8 mouse cellular contexts compared by ENCODE assay signal in the genomic region with DNA sequence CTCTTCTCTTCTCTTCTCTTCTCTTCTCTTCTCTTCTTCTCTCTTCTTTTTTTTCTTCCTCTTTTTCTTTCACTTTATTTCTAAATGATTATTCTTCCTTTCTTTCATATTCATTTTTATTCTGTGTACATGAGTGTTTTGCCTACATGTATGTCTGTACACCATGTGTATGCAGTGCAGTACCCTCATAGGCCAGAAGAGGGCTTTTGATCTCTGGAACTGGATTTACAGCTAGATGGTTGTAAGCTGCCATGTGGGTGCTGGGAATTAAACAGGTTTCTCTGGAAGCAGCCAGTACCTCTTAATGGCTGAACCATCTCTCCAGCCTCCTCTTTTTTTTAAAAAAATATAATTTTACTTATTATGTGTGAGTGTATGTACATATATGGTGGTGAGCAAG. TPM values are rescaled to one million over a fixed set of nuclear protein-coding genes. Genes with fewer than 3 reads are reported as not detected.
A peak's percentile ranks its signal among the peaks of the same experiment; 100 is the strongest.
DNase-seq lines count a peak whose midpoint lies in the region; ATAC-seq lines count a peak whose summit lies in the region.

No protein-coding gene starts in this region.

- H3K4me2 ChIP-seq in liver, embryonic 12.5 days: no peak overlapping the region
- no peak overlapping the region for H3K4me2 ChIP-seq in embryonic facial prominence, embryonic 11.5 days (ENCODE audit: low read depth, low read length)

- H3K4me3 ChIP-seq in liver, embryonic 12.5 days: no peak overlapping the region
- no peak overlapping the region for H3K4me3 ChIP-seq in embryonic facial prominence, embryonic 11.5 days (ENCODE audit: low read depth, low read length)

- DNase-seq in cerebellum, adult 9-10 months: peak; percentile 46
- no peak for DNase-seq in cerebellum, adult 11 months
- DNase-seq in liver: peak; percentile 69
- peak; percentile 51 for DNase-seq in embryonic facial prominence, embryonic 11.5 days (ENCODE audit: low spot score)
- DNase-seq in naive thymus-derived CD4-positive, alpha-beta T cell, adult 2 months (ENCODE audit: low read depth): peak; percentile 83
- no peak for DNase-seq in neural tube, embryonic 10.5 days (ENCODE audit: extremely low spot score, low spot score)

- no peaks in the 10 kb centered on the region for H3K9me3 ChIP-seq in liver, embryonic 12.5 days (replicated peaks)
- H3K9me3 ChIP-seq in embryonic facial prominence, embryonic 11.5 days (replicated peaks; ENCODE audit: control insufficient read depth, low read length): no peaks in the 10 kb centered on the region

- ATAC-seq in liver, embryonic 12.5 days: no peak
- no peak for ATAC-seq in embryonic facial prominence, embryonic 11.5 days (replicated peaks; ENCODE audit: insufficient number of reproducible peaks, low FRiP score, low TSS enrichment, low read depth)
- no peak for ATAC-seq in monocyte, adult 5-6 weeks (replicated peaks; ENCODE audit: insufficient number of reproducible peaks, low FRiP score, low TSS enrichment, poor library complexity, severe bottlenecking)

- no peaks in the 10 kb centered on the region for H3K36me3 ChIP-seq in liver, embryonic 12.5 days
- H3K36me3 ChIP-seq in embryonic facial prominence, embryonic 11.5 days (replicated peaks; ENCODE audit: control insufficient read depth, insufficient read depth, low read depth, low read length): no peaks in the 10 kb centered on the region

- peaks cover 42% of the 10 kb centered on the region for H3K4me1 ChIP-seq in liver, embryonic 12.5 days
- H3K4me1 ChIP-seq in embryonic facial prominence, embryonic 11.5 days (ENCODE audit: control insufficient read depth, insufficient read depth, low read length): no peaks in the 10 kb centered on the region

- no peak overlapping the region for H3K9ac ChIP-seq in liver, embryonic 12.5 days
- H3K9ac ChIP-seq in embryonic facial prominence, embryonic 11.5 days (replicated peaks; ENCODE audit: low read length): no peak overlapping the region

- H3K27ac ChIP-seq in liver, embryonic 12.5 days: no peak overlapping the region
- H3K27ac ChIP-seq in embryonic facial prominence, embryonic 11.5 days (replicated peaks; ENCODE audit: low read depth, low read length): no peak overlapping the region

- H3K27me3 ChIP-seq in liver, embryonic 12.5 days (replicated peaks): no peaks in the 10 kb centered on the region
- no peaks in the 10 kb centered on the region for H3K27me3 ChIP-seq in embryonic facial prominence, embryonic 11.5 days (ENCODE audit: control insufficient read depth, insufficient read depth, low read length)

RNA-seq across cellular contexts. Expression of a gene that starts 2.6 kb away (rescaled TPM):
- 2.4 and 2.6 TPM in 2 replicates for polyA plus RNA-seq in liver, embryonic 12.5 days (2016; fragmentation: Nextera tagmentation; extraction: Ambion mirVana)
- 5.7 and 7.3 TPM in 2 replicates for polyA plus RNA-seq in embryonic facial prominence, embryonic 11.5 days (2014; fragmentation: Nextera tagmentation; extraction: Ambion mirVana)
- 20.6 to 27.2 TPM (median 24.0 TPM) in 3 replicates for total RNA-seq in monocyte, adult 5-6 weeks (2017)

RNA-seq across cellular contexts. Expression of a gene that starts 41.7 kb away (rescaled TPM):
- polyA plus RNA-seq in liver, embryonic 12.5 days (2016; fragmentation: Nextera tagmentation; extraction: Ambion mirVana): 92.0 and 100.0 TPM in 2 replicates
- 382 and 425 TPM in 2 replicates for polyA plus RNA-seq in embryonic facial prominence, embryonic 11.5 days (2014; fragmentation: Nextera tagmentation; extraction: Ambion mirVana)
- total RNA-seq in monocyte, adult 5-6 weeks (2017): 133 to 185 TPM (median 138 TPM) in 3 replicates

Comparison
In these comparisons a context has a peak if more than half of its experiments do, and no peak if none do; other contexts are left out.
1. DNase-seq: peak in cerebellum, adult 9-10 months (single experiment), liver (single experiment), embryonic facial prominence, embryonic 11.5 days (single experiment) and naive thymus-derived CD4-positive, alpha-beta T cell, adult 2 months (single experiment); none in cerebellum, adult 11 months (single experiment) and neural tube, embryonic 10.5 days (single experiment).